Mouse (Mus musculus): Measurements from ENCODE around the gene Hmga1. TPM values are rescaled to one million over a fixed set of nuclear protein-coding genes. Genes with fewer than 3 reads are reported as not detected.

Hmga1 gene
- polyA plus RNA-seq, 1 experiment from 2014 or later, result 389 TPM

DNA sequence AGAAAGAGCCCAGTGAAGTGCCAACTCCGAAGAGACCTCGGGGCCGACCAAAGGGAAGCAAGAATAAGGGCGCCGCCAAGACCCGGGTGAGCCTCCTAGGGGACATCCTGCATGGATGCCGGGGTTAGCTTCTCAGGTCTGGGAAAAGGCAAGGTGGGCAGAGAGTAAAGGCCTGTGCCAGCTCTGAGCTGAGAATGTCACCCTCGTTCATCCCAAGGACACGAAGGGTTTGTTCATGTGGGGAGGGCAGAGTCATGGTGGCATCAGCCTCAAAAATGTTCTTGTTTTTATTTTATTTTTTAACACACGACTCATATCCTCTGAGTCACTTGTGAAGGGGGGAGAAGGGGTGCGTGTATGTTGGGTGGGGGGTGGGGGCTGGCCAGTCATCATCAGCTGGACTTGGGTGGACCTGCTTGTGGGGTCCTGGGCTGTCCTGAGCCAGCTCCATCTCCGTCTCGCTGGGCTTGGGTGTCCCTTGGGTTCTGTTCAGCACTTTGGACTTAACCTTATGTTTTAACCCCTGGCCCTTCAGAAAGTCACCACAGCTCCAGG, 4.7 kb downstream of the Hmga1 start:
- WGBS, result 84% methylated on average over 13 of the region's 13 CpGs
- Histone ChIP-seq H3K27me3 (replicated peaks; ENCODE audit: control insufficient read depth, insufficient read depth, low read length) (no peaks in the 10 kb centered on the region), H3K4me2 (ENCODE audit: low read length) (no peak overlapping the region), H3K36me3 (ENCODE audit: control insufficient read depth, insufficient read depth, low read length) (peaks cover 17% of the 10 kb centered on the region; the same call in 1 of the 2 replicates), H3K4me3 (ENCODE audit: low read depth, low read length) (no peak overlapping the region), H3K27ac (ENCODE audit: low read depth) (no peak overlapping the region), H3K4me1 (replicated peaks; ENCODE audit: control insufficient read depth, insufficient read depth, low read length) (peaks cover 20% of the 10 kb centered on the region), H3K9me3 (ENCODE audit: control insufficient read depth, low read length) (no peaks in the 10 kb centered on the region), H3K9ac (ENCODE audit: low read length) (no peak overlapping the region)
- ATAC-seq (replicated peaks; ENCODE audit: low FRiP score, low TSS enrichment, low read depth) (no peak), DNase-seq (ENCODE audit: low spot score) (no peak)

DNA sequence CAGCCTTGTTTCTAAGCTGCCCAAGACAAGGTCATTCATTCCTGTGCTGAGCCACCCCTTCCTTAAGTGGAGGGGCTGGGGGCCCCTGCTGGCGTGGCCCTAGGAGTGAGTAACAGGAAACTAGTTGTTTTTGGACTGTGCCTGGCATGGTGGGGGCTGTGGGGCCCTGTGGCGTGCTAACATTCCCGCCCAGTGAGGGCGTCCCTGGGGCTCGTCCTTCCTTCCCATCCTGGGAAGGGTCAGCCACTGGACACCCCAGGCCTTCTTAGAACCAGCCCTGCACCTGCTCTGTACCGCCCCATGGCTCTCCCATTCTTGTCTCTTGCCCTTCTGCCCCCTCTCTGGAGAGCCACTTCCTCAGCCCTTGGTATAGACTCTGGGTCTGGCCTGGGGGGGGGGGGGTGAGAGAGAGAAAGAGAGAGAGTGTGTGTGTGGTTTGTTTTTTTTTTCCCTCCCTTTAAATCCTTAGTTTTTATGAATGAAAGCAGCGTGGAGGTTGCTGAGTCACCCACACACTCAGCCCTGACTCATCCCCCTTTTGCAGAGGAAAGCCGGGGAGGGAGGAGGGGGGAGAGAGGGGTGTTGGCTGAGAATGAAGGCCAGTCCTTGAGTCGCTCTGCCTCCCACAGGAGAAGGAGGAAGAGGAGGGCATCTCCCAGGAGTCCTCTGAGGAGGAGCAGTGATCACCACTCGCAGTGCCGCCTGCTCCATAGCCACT, 5.7 kb downstream of the Hmga1 start:
- Histone ChIP-seq H3K4me1 (replicated peaks; ENCODE audit: control insufficient read depth, insufficient read depth, low read length) (peaks cover 20% of the 10 kb centered on the region), H3K27me3 (replicated peaks; ENCODE audit: control insufficient read depth, insufficient read depth, low read length) (no peaks in the 10 kb centered on the region), H3K36me3 (ENCODE audit: control insufficient read depth, insufficient read depth, low read length) (peaks cover 17% of the 10 kb centered on the region; the same call in 1 of the 2 replicates), H3K4me2 (ENCODE audit: low read length) (no peak overlapping the region), H3K9ac (ENCODE audit: low read length) (no peak overlapping the region), H3K27ac (ENCODE audit: low read depth) (no peak overlapping the region), H3K4me3 (ENCODE audit: low read depth, low read length) (no peak overlapping the region), H3K9me3 (ENCODE audit: control insufficient read depth, low read length) (no peaks in the 10 kb centered on the region)
- 54% methylated on average over 9 of the region's 11 CpGs for WGBS
- ATAC-seq (replicated peaks; ENCODE audit: low FRiP score, low TSS enrichment, low read depth) (no peak), DNase-seq (ENCODE audit: low spot score) (no peak)

DNA sequence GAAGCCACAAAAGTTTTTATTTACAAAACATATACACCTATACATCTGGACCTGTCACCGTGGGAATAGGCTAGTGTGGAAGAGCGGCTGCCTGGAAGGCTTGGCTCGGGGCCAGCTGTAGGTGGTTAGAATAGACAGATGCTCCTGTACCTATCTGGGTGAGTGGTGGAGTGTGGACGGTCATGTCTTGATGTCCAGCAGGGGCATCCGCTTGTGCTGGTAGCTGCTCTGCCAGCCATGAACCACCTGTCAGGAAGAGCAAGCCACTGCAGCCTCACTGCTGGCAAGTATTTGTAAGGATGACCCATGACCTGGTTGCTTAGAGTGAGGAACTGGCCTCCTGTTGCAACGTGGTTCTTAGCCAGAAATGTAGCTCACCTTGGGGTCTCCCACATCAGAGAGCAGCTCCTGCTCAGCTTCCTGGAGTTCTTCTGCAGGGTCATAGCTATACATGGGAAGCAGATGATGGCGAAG, 7.5 kb downstream of the Hmga1 start:
- 52% methylated on average over 7 of the region's 7 CpGs for WGBS

GRCm38 (mm10) chr17:27564391-27565162, 8.3 kb downstream of the Hmga1 start:
- ATAC-seq (replicated peaks; ENCODE audit: low FRiP score, low TSS enrichment, low read depth), result 0 out of 2 replicates have a peak, but pooled peaks have one; percentile 2
- Histone ChIP-seq H3K36me3 (ENCODE audit: control insufficient read depth, insufficient read depth, low read length) (peaks cover 17% of the 10 kb centered on the region; the same call in 1 of the 2 replicates), H3K4me3 (ENCODE audit: low read depth, low read length) (peak overlapping the region; percentile 54), H3K27ac (ENCODE audit: low read depth) (peak overlapping the region; percentile 14; the same call in 1 of the 2 replicates), H3K4me2 (ENCODE audit: low read length) (peak overlapping the region; percentile 94), H3K9me3 (ENCODE audit: control insufficient read depth, low read length) (no peaks in the 10 kb centered on the region), H3K9ac (ENCODE audit: low read length) (peak overlapping the region; percentile 49), H3K4me1 (replicated peaks; ENCODE audit: control insufficient read depth, insufficient read depth, low read length) (peaks cover 17% of the 10 kb centered on the region), H3K27me3 (replicated peaks; ENCODE audit: control insufficient read depth, insufficient read depth, low read length) (no peaks in the 10 kb centered on the region)
- WGBS, result 13% methylated on average over 20 of the region's 20 CpGs
- DNase-seq (ENCODE audit: low spot score), result peak; percentile 77

More for the DNA sequence above, 7.5 kb downstream of the Hmga1 start:
- Histone ChIP-seq H3K27me3 (replicated peaks; ENCODE audit: control insufficient read depth, insufficient read depth, low read length) (no peaks in the 10 kb centered on the region), H3K27ac (ENCODE audit: low read depth) (no peak overlapping the region), H3K36me3 (ENCODE audit: control insufficient read depth, insufficient read depth, low read length) (peaks cover 17% of the 10 kb centered on the region; the same call in 1 of the 2 replicates), H3K9ac (ENCODE audit: low read length) (no peak overlapping the region), H3K4me3 (ENCODE audit: low read depth, low read length) (no peak overlapping the region), H3K4me2 (ENCODE audit: low read length) (no peak overlapping the region), H3K9me3 (ENCODE audit: control insufficient read depth, low read length) (no peaks in the 10 kb centered on the region), H3K4me1 (replicated peaks; ENCODE audit: control insufficient read depth, insufficient read depth, low read length) (peaks cover 17% of the 10 kb centered on the region)
- ATAC-seq (replicated peaks; ENCODE audit: low FRiP score, low TSS enrichment, low read depth), result no peak
- DNase-seq (ENCODE audit: low spot score), result no peak

DNA sequence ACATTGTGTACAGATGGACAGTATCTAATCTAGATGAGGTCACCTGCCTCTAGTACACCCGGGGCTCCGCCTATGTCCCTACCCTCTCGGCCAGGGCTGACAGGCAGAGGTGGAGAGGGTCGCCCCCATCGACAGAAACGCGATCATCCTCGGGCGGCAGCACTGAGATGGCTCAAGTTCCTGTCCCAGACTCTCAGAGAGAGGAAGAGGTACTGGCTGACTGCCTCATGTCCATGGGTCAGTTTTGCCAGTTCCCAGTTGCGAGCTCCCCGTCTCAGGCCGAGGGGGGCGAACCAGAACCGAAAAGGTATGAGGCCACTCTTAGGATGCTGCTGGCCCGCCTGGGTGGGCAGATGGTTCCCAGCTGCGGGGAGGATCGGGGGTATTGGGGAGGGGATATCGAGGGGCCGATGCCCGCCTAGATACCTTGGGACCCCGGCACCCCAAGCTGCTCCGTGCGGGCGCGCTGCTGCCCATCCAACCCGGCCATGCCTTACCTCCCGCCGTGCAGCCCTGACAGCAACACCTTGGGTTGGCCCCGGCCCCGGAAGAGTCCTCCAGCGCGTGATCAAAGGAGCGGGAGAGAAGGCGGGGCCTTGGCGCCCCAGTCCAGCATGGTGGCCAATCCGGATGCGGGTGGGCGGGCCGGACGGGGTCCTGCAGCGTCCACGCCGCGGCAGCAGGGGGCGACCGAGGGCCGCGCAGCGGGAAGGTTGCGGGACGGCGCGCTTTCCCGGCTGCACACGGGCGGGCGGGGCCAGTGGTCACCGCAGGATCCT, 9.1 kb downstream of the Hmga1 start, which contains the start of gene AI413582:
Gene AI413582, minus strand, starts transcription at position 594 of the 779 bp plus-strand sequence.
- H3K27ac ChIP-seq (ENCODE audit: low read depth), result peak within 1 kb of the TSS; percentile 14; the same call in 1 of the 2 replicates
- WGBS, result under 1% methylated on average over 57 of the region's 58 CpGs
- peak within 1 kb of the TSS; percentile 49 for H3K9ac ChIP-seq (ENCODE audit: low read length)

GRCm38 (mm10) chr17:27565942-27566267, 9.6 kb downstream of the Hmga1 start:
- no peak for DNase-seq (ENCODE audit: low spot score)
- Histone ChIP-seq H3K4me2 (ENCODE audit: low read length) (peak overlapping the region; percentile 94), H3K27ac (ENCODE audit: low read depth) (no peak overlapping the region), H3K4me3 (ENCODE audit: low read depth, low read length) (peak overlapping the region; percentile 54), H3K36me3 (ENCODE audit: control insufficient read depth, insufficient read depth, low read length) (peaks cover 8% of the 10 kb centered on the region; the same call in 1 of the 2 replicates), H3K9me3 (ENCODE audit: control insufficient read depth, low read length) (no peaks in the 10 kb centered on the region), H3K27me3 (replicated peaks; ENCODE audit: control insufficient read depth, insufficient read depth, low read length) (no peaks in the 10 kb centered on the region), H3K4me1 (replicated peaks; ENCODE audit: control insufficient read depth, insufficient read depth, low read length) (peaks cover 17% of the 10 kb centered on the region), H3K9ac (ENCODE audit: low read length) (peak overlapping the region; percentile 49)
- no peak for ATAC-seq (replicated peaks; ENCODE audit: low FRiP score, low TSS enrichment, low read depth)
- under 1% methylated on average over 13 of the region's 13 CpGs for WGBS

More for the DNA sequence above, 9.1 kb downstream of the Hmga1 start, which contains the start of gene AI413582:
- H3K9me3 ChIP-seq (ENCODE audit: control insufficient read depth, low read length), result no peaks in the 10 kb centered on the region
- peaks cover 13% of the 10 kb centered on the region; the same call in 1 of the 2 replicates for H3K36me3 ChIP-seq (ENCODE audit: control insufficient read depth, insufficient read depth, low read length)
- H3K27me3 ChIP-seq (replicated peaks; ENCODE audit: control insufficient read depth, insufficient read depth, low read length), result no peaks in the 10 kb centered on the region
- DNase-seq (ENCODE audit: low spot score), result peak; percentile 98
- peak within 1 kb of the TSS; percentile 54 for H3K4me3 ChIP-seq (ENCODE audit: low read depth, low read length)
- H3K4me2 ChIP-seq (ENCODE audit: low read length), result peak within 1 kb of the TSS; percentile 94
- ATAC-seq (replicated peaks; ENCODE audit: low FRiP score, low TSS enrichment, low read depth), result peak; percentile 90
- H3K4me1 ChIP-seq (replicated peaks; ENCODE audit: control insufficient read depth, insufficient read depth, low read length), result peaks cover 17% of the 10 kb centered on the region

- no peak for ATAC-seq (replicated peaks; ENCODE audit: low FRiP score, low TSS enrichment, low read depth)
Measured at GRCm38 (mm10) chr17:27568228-27568627, 11.9 kb downstream of the Hmga1 start.

GRCm38 (mm10) chr17:27571315-27571714, 15.0 kb downstream of the Hmga1 start:
- Histone ChIP-seq H3K9me3 (ENCODE audit: control insufficient read depth, low read length) (no peaks in the 10 kb centered on the region), H3K9ac (ENCODE audit: low read length) (no peak overlapping the region)
- 79% methylated on average over 8 of the region's 8 CpGs for WGBS

More at GRCm38 (mm10) chr17:27568228-27568627, 11.9 kb downstream of the Hmga1 start:
- H3K27me3 ChIP-seq (replicated peaks; ENCODE audit: control insufficient read depth, insufficient read depth, low read length), result no peaks in the 10 kb centered on the region
- H3K9ac ChIP-seq (ENCODE audit: low read length), result no peak overlapping the region
- peaks cover 6% of the 10 kb centered on the region for H3K4me1 ChIP-seq (replicated peaks; ENCODE audit: control insufficient read depth, insufficient read depth, low read length)
- no peak overlapping the region for H3K4me3 ChIP-seq (ENCODE audit: low read depth, low read length)
- H3K27ac ChIP-seq (ENCODE audit: low read depth), result no peak overlapping the region
- WGBS, result 89% methylated on average over 5 of the region's 5 CpGs
- H3K36me3 ChIP-seq (ENCODE audit: control insufficient read depth, insufficient read depth, low read length), result no peaks in the 10 kb centered on the region
- DNase-seq (ENCODE audit: low spot score), result no peak
- H3K9me3 ChIP-seq (ENCODE audit: control insufficient read depth, low read length), result no peaks in the 10 kb centered on the region
- H3K4me2 ChIP-seq (ENCODE audit: low read length), result no peak overlapping the region

More at GRCm38 (mm10) chr17:27571315-27571714, 15.0 kb downstream of the Hmga1 start:
- Histone ChIP-seq H3K4me1 (replicated peaks; ENCODE audit: control insufficient read depth, insufficient read depth, low read length) (no peaks in the 10 kb centered on the region; the same call in 1 of the 2 replicates), H3K4me3 (ENCODE audit: low read depth, low read length) (no peak overlapping the region), H3K27me3 (replicated peaks; ENCODE audit: control insufficient read depth, insufficient read depth, low read length) (no peaks in the 10 kb centered on the region), H3K36me3 (ENCODE audit: control insufficient read depth, insufficient read depth, low read length) (peaks cover 6% of the 10 kb centered on the region), H3K27ac (ENCODE audit: low read depth) (no peak overlapping the region), H3K4me2 (ENCODE audit: low read length) (no peak overlapping the region)
- ATAC-seq (replicated peaks; ENCODE audit: low FRiP score, low TSS enrichment, low read depth) (no peak), DNase-seq (ENCODE audit: low spot score) (no peak)
